Comparison of ENCODE assay signal across 12 mouse cellular contexts in the genomic region with DNA sequence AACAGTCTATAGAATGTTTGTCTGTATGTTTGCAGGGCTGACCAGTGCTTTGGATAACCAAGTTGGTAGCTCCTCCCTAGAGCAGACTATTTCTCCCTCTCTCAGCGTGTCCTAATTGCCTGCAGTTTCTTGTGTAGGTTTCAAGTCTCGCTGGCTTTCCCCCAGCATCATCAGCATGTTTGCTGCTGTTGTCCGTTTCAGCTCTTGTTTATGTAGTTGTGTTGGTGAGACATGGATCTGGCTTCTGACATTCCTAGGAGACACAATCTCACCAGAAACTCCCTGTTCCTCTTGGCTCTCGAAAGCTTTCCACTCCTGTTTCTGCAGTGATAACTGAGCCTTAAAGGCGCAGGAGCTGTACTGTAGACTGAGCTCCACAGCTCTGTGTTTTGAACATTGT.
A peak's percentile ranks its signal among the peaks of the same experiment; 100 is the strongest.
DNase-seq lines count a peak whose midpoint lies in the region; ATAC-seq and TF ChIP-seq lines count a peak whose summit lies in the region.
"Had no signal": no experiment of that assay in that cellular context is flagged by ENCODE, and none has a peak within 500 bp of the region (broad histone marks: within the 10 kb centered on the region; RNA-seq: fewer than 3 reads in every experiment).

No protein-coding gene starts in this region.

- no peak overlapping the region for H3K9ac ChIP-seq in embryonic facial prominence, embryonic 14.5 days (ENCODE audit: low read depth, low read length)
- H3K9ac ChIP-seq in lung, embryonic 14.5 days, result no peak overlapping the region
- H3K9ac ChIP-seq: lung, embryonic 15.5 days had no signal

- H3K4me3 ChIP-seq in embryonic facial prominence, embryonic 14.5 days (ENCODE audit: low read depth, low read length), result no peak overlapping the region
- no peak overlapping the region for H3K4me3 ChIP-seq in heart, embryonic 10.5 days
- H3K4me3 ChIP-seq in lung, embryonic 14.5 days (ENCODE audit: low read depth, low read length), result no peak overlapping the region
- H3K4me3 ChIP-seq: erythroblast, embryonic 14.5 days; lung, embryonic 15.5 days had no signal

- no peak for TF ChIP-seq CTCF in lung, embryonic 14.5 days (IDR thresholded peaks at IDR 0.05; ENCODE audit: low read depth)

- no peak overlapping the region for H3K27ac ChIP-seq in embryonic facial prominence, embryonic 14.5 days (replicated peaks; ENCODE audit: low read depth, low read length)
- H3K27ac ChIP-seq in heart, embryonic 10.5 days, result peak overlapping the region; percentile 70
- H3K27ac ChIP-seq in lung, embryonic 14.5 days (ENCODE audit: low read depth), result no peak overlapping the region
- H3K27ac ChIP-seq: lung, embryonic 15.5 days had no signal

- intact Hi-C loops in left cerebral cortex, postnatal 25 days (cut with DNase I), result no loop called here

- no peaks in the 10 kb centered on the region for H3K36me3 ChIP-seq in embryonic facial prominence, embryonic 14.5 days (ENCODE audit: control insufficient read depth, insufficient read depth, low read length)
- H3K36me3 ChIP-seq in heart, embryonic 10.5 days, result no peaks in the 10 kb centered on the region
- no peaks in the 10 kb centered on the region for H3K36me3 ChIP-seq in lung, embryonic 14.5 days (ENCODE audit: insufficient read depth)
- H3K36me3 ChIP-seq: lung, embryonic 15.5 days had no signal

- no peak overlapping the region for H3K4me2 ChIP-seq in embryonic facial prominence, embryonic 14.5 days (ENCODE audit: low read depth, low read length)
- no peak overlapping the region for H3K4me2 ChIP-seq in lung, embryonic 14.5 days
- H3K4me2 ChIP-seq: lung, embryonic 15.5 days had no signal

- WGBS in embryonic facial prominence, embryonic 14.5 days, result 45% methylated on average over 5 of the region's 5 CpGs
- 25% methylated on average over 5 of the region's 5 CpGs for WGBS in heart, embryonic 10.5 days
- WGBS in lung, embryonic 14.5 days, result 53% methylated on average over 5 of the region's 5 CpGs

- no peaks in the 10 kb centered on the region for H3K27me3 ChIP-seq in embryonic facial prominence, embryonic 14.5 days (replicated peaks; ENCODE audit: control insufficient read depth, insufficient read depth, low read length)
- no peaks in the 10 kb centered on the region for H3K27me3 ChIP-seq in heart, embryonic 10.5 days (ENCODE audit: insufficient read depth, poor library complexity, severe bottlenecking)
- H3K27me3 ChIP-seq in lung, embryonic 14.5 days (ENCODE audit: insufficient read depth, low read length), result no peaks in the 10 kb centered on the region
- H3K27me3 ChIP-seq: lung, embryonic 15.5 days had no signal

- H3K9me3 ChIP-seq in embryonic facial prominence, embryonic 14.5 days (ENCODE audit: control insufficient read depth, low read length), result no peaks in the 10 kb centered on the region
- no peaks in the 10 kb centered on the region for H3K9me3 ChIP-seq in heart, embryonic 10.5 days
- no peaks in the 10 kb centered on the region for H3K9me3 ChIP-seq in lung, embryonic 14.5 days (ENCODE audit: low read depth, low read length)
- H3K9me3 ChIP-seq: lung, embryonic 15.5 days had no signal

- ATAC-seq in embryonic facial prominence, embryonic 14.5 days (ENCODE audit: low read depth), result no peak
- ATAC-seq in lung, embryonic 14.5 days (ENCODE audit: insufficient read depth), result no peak

- H3K4me1 ChIP-seq in embryonic facial prominence, embryonic 14.5 days (ENCODE audit: control insufficient read depth, insufficient read depth, low read length), result no peaks in the 10 kb centered on the region
- H3K4me1 ChIP-seq in heart, embryonic 10.5 days, result peaks cover 36% of the 10 kb centered on the region
- peaks cover 4% of the 10 kb centered on the region; the same call in 1 of the 2 replicates for H3K4me1 ChIP-seq in lung, embryonic 14.5 days (ENCODE audit: insufficient read depth)

- DNase-seq in adipocyte (ENCODE audit: low spot score) (peak; percentile 29), MN1 (ENCODE audit: low spot score) (no peak)
- peak; percentile 49 for DNase-seq in embryonic facial prominence, embryonic 14.5 days (ENCODE audit: low spot score)
- no peak for DNase-seq in heart, embryonic 10.5 days (ENCODE audit: low spot score)
- peak; percentile 33 for DNase-seq in lung, embryonic 14.5 days
- DNase-seq in left cerebral cortex, postnatal 25 days (ENCODE audit: low spot score in 2 of 2), result no peak
- DNase-seq in embryo, embryonic 10 days (ENCODE audit: low spot score), result no peak
- DNase-seq: cerebellum, postnatal 25 days; kidney, adult 18-20 months; thymus, adult 2 months had no signal

Comparison
In these comparisons a context has a peak if more than half of its experiments do, and no peak if none do; other contexts are left out.
1. DNase-seq: peak in adipocyte (single experiment), embryonic facial prominence, embryonic 14.5 days (single experiment) and lung, embryonic 14.5 days (single experiment); none in heart, embryonic 10.5 days (single experiment), MN1 (single experiment), left cerebral cortex, postnatal 25 days (0 of 2) and embryo, embryonic 10 days (single experiment).